Mouse (Mus musculus) mouse embryonic stem cell (cell line): ENCODE measurements around the gene Bco2.

Source experiments
- in situ Hi-C, 2 experiments: fragments of 300-500 bp; cut with MboI; formaldehyde crosslinking; loops; 1 replicate in 1 of 2; 3 replicates in 1 of 2; pipeline ENCODE4 v1.14.3; 2019 to 2020; ENCODE audit warnings: low sequenced_read_pairs in 2 of 2, low pct_unique_long_range_greater_than_20kb in 1 of 2, mixed read lengths in 1 of 2; ENCODE audit not compliant: unreplicated experiment in 1 of 2

Gene Bco2

GRCm38 (mm10) chr9:50565173-50565572, 10.2 kb upstream of the Bco2 start:
- in situ Hi-C loops = no loop called here

DNA sequence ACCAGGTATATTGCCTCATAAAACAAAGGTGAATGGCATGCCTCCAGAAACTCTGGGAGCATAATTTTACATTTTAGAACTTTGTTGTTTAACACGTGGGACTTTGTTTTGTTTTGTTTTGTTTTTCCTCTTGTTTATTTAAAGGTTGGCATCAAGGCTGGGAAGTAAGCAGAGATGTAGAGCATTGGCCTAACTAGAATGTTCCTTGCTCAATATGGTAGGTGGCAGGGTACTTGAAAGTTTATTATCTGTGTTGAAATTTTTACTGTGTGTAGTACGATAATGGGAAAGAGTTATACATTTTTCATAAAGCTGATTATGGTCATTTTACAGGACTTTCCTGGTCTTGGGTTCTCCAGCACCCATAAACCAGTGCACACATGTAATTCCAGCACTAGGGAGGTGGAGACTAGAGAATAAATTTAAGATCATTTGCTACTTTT, 7.0 kb upstream of the Bco2 start:
- in situ Hi-C loops = no loop called here

GRCm38 (mm10) chr9:50561145-50561917, 6.3 kb upstream of the Bco2 start, which contains the start of gene Tex12:
Gene Tex12, minus strand, starts transcription at chr9:50561325.
- in situ Hi-C loops = no loop called here

DNA sequence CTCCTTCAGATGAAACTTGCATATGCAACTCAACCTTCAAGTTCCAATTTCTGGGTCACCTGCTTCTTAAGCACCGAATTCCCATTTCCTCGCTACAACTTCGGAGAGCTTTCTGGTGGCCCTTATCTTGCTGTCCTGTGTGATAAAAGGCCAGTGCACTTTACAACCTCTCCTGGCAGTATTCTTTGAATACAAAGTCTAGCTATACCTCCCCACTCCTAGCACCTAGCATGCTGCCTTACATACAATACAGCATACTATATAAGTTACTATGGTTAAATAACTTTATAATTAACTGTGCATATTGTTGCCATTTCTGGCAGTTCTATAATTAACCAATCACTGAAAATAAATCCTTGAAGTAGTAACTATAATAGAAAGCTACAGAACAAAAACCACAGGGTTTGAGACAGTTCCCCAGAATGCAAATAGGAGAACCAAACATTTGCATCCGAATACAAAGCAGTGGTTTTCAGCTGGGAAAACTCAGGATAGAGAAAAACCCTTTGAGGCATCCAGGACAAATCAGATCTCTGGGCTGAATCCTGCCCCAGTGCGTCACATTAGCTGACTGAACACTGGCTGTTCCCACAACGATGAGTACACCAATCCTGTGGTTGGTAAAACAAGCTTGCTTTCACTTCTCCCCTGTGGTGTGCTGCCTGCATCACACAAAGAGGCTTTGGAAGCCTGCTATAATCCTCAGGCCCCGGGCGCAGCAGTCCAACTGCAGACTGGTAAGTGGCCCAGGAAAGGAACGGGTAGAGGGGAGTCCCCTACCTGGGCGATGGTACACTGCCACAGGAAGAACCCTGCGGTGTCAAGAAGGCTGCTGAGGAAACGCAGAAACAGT, 514 bp downstream of the Bco2 start, which contains the start of gene Il18:
Il18 (plus strand) TSS at position 587 of the 853 bp plus-strand sequence.
- in situ Hi-C loops = no loop called here

DNA sequence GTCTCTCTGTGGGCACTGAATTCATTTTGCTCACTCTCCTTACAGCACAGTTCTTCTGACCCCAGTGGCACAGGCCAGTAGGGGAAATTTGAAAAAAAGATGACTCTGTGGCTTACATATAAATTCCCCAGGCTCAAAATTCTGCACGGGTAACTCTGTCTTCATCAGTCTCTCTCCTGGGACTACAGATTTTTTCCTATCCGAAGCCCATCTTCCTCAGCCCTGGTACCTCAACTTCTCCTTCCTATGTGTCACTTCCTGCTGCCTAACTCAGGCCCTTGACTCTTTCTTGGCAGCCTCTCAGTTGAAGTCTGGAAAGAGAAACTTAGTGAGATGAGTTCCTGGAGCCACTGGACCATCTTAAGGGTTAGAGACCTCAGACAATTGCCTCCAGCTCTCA, 1.4 kb downstream of the Bco2 start:
- in situ Hi-C loops = no loop called here

GRCm38 (mm10) chr9:50552206-50552605, 2.8 kb downstream of the Bco2 start:
- in situ Hi-C loops = no loop called here

- in situ Hi-C loops = no loop called here
These were observed 6.0 kb downstream of the Bco2 start for GRCm38 (mm10) chr9:50548936-50549335.

GRCm38 (mm10) chr9:50547859-50548478, 7.0 kb downstream of the Bco2 start:
- in situ Hi-C loops = no loop called here

- in situ Hi-C loops = no loop called here
These were observed 12.6 kb downstream of the Bco2 start for GRCm38 (mm10) chr9:50542401-50542800.

- in situ Hi-C loops = no loop called here
These were observed 14.8 kb downstream of the Bco2 start for GRCm38 (mm10) chr9:50540170-50540569.

DNA sequence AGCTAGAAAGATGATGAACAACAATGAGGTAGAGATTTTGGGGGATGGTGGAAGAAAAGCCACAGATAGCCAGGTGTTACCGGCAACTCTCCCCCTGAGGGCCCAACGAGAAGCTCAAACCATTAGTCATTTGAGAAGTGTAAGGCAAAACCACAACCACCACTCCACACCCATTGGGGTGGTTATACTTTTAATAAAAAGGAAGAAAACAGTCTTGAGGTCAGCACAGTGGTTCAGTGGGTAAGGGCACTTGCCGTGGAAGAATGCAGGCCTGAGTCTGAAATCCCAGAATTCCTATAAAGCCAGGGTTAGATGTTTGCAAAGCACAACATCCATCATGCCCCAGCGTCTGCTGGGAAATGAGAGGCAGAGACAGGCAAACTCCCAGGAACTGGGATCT, 17.7 kb downstream of the Bco2 start:
- in situ Hi-C loops = no loop called here

- in situ Hi-C loops = no loop called here
These were observed 18.3 kb downstream of the Bco2 start for GRCm38 (mm10) chr9:50536603-50537135.

DNA sequence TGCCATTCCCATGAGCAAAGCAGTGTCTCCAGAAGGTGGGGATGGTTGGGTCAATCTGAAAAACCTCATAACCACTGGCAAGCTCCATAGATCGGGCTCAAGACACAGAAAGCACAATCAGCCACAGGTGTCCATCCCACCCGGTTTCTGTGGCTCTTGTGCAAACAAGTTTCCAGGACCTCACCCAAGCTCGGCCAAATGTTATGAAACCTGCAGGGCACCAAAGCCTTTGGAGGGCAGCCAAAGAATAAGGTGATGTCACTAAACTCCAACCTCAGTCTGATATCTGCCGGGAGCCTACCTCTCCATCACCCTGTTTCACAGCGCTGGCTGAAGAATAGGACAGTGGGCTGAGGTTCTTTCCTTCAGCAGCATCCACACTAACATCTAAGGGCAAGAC, 19.1 kb downstream of the Bco2 start:
- in situ Hi-C loops = no loop called here

- in situ Hi-C loops = no loop called here
These were observed 21.2 kb downstream of the Bco2 start for GRCm38 (mm10) chr9:50533791-50534190.

DNA sequence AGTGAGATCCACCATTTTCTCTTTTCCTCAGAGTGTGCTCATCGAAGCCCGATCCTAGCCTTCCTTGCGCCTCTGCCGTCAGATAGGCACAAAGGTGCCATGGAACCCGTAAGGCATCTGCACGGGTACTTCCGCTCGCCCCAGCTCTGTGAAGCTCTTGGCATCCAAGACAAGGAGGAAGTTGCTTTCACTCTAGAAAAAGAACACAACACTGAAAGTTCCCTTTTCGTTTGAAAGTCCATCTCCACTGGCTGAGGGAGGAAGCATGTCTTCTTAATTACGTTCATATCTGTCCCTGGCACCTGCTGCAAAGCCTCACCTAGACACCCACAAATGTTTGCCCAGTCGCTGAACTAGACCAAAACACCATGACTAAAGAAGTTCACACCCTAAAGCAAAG, 21.7 kb downstream of the Bco2 start:
- in situ Hi-C loops = no loop called here

GRCm38 (mm10) chr9:50530890-50531289, 24.1 kb downstream of the Bco2 start:
- in situ Hi-C loops = no loop called here

DNA sequence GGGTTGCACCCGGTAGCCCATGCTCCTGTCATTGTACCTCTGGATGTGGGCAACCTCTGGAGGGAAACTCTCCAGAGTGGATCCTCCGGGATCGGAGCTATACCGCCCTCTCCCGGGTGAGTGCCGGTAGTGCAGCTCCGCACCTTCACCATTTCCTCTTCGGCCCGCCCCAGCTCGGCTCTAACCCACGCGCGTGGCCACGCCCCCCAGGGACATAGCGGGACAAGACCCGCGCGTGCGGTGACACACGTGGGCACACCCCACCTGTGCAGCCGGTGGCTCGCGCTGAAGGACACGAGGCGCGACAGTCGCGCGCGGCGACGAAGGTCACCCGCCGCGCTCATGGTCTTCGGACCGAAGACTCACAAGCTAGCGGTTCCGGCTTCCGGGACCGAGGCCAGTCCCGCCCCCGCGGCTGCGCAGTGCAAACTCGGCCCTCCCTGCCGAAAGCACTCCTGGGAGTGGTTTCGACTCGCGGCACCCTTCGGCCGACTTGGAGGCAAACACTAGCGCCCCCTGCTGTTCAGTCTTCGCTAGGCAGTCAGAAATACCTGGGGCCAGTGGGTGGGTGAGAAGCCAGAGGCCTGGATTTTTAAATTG, 26.6 kb downstream of the Bco2 start, which contains the start of gene Pts:
Pts (minus strand) TSS at position 432 of the 600 bp plus-strand sequence.
- in situ Hi-C loops = loop anchor here (5.0 to 10.0 kb wide), 2 partner anchors 54 to 71 kb away; no protein-coding TSS in a partner anchor

DNA sequence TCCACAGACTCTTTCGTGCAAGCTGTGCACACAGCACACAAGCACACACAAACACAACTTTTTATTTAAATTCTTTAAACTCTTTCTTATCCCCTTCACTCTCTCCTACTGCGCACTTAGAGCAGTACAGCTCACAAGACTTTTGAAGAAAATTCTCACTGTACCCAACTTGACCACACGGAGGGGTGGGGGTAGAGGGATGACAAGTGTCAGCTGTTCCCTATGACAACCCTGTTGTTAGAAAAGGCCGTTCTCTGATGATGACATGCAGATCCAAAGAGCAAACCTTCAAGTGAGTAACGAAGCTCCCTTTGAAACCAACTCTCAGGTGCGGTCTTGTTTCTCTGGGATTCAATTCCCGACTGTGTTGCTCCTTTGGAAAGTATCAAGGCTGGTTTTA, 27.1 kb downstream of the Bco2 start:
- in situ Hi-C loops = loop anchor here (5.0 to 10.0 kb wide), 2 partner anchors 53 to 71 kb away; no protein-coding TSS in a partner anchor
